Mouse (Mus musculus) brain, adult 2 months (tissue): ENCODE results near the gene Col2a1.
A peak's percentile ranks its signal among the peaks of the same experiment; 100 is the strongest.

Experiments used
- DNase-seq: peaks from one replicate; pipeline ENCODE4 v3.0.0; 2011; ENCODE audit warnings: low read depth, low spot score

The Col2a1 gene

GRCm38 (mm10) chr15:98002991-98003821, 1.3 kb downstream of the Col2a1 start:
- no peak for DNase-seq

GRCm38 (mm10) chr15:98002113-98002990, 2.1 kb downstream of the Col2a1 start:
- peak; percentile 92 for DNase-seq

GRCm38 (mm10) chr15:98001321-98002112, 3.0 kb downstream of the Col2a1 start:
- DNase-seq = peak; percentile 7

DNA sequence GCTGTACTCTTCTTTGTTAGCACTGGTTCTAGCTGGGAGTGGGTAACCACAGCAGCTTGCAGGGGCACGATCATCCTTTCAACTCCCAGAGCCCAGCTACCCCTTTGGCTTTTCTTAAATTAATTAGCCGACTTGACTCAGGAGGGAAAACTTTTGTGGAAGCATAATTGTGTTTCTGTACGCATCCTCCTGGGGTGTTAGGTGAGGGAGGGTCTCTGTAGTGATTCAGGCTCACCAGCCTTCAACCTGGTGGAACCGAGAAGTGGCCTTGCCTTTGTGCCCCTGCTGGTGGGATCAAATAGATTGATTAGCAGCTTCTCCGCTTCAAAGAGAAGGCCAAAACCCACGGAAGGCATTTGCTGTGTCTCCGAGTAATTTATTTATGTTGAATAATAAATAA, 4.5 kb downstream of the Col2a1 start:
- no peak for DNase-seq

- DNase-seq = no peak
Measured at GRCm38 (mm10) chr15:97999546-97999945, 4.9 kb downstream of the Col2a1 start.

DNA sequence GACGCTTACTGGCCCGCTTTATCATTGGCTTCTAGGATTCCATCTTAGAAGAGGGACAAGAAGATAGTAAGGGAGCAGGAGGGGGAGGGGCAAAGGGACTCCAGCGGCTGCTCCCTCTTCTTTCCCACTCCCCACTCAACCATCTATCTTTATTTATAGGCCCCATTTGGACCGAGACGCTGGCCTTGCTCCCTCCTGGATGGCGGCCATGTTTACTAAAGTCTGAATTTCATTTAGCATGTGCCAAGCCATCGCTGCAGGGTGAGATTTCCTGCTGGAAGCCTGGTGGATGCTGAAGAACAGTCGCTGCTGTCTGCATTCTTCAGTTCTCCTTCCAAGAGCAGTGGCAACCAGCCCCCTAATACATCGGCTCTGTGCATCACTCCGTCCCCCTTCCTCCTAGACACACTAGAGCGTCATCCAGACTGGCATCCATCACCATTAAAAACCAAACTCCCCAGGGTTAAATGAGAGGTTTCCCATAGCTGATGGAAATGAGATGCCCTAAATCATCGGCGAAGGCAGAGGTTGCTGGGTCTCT, 7.7 kb downstream of the Col2a1 start:
- DNase-seq = peak; percentile 56

- peak; percentile 95 for DNase-seq
Measured at GRCm38 (mm10) chr15:97992712-97993286, 11.7 kb downstream of the Col2a1 start.

DNA sequence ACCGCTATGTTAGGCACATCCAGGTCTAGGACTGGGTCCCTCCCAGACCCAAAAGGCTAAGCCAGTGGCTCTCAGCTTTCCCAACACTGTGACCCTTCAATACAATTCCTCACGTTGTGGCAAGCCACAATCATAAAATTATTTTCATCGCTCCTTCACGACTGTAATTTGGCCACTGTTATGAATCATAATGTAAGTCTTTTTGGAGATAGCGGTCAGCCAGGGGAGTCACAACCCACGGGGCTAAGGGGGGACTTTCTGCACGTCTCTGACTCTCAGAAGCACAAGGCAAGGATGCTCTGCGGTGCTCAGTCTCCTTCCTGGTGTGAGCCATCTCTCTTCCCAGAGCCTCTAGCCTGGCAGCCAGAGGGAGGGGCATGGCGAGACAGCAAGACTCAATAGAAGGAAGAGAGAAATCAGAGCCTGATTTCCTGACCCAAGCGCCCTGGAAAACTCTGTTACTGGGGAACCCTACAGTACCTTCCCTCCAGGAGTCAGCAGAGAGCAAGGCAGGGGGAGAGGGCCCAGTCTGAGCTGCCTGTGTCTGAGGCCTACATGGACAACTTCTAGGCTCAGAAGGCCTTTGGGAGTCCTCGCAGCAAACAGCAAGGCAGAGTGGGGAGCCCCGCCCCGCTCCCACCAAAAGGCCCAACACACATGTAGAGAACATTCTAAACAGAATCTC, 12.3 kb downstream of the Col2a1 start:
- DNase-seq = peak; percentile 10

GRCm38 (mm10) chr15:97991285-97991895, 13.1 kb downstream of the Col2a1 start:
- DNase-seq = no peak

DNA sequence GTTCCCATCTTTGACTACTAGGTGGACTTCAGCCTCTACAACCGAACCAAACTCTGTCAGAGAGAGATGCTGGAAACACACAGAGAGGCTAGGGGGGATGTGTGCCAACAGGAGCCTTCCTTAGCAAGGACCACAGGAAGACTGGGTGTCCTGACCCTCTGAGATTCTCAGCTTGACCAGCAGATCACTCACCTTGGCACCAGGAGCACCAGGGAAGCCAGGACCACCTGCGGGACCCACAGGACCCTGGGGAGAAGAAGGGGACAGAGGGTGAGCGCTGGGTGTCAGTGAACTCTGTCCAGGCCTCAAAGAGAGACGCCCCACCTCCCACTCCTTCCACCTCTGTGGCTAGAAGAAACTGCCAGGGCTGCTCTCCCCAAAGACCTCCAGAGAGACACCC, 13.8 kb downstream of the Col2a1 start:
- no peak for DNase-seq

DNA sequence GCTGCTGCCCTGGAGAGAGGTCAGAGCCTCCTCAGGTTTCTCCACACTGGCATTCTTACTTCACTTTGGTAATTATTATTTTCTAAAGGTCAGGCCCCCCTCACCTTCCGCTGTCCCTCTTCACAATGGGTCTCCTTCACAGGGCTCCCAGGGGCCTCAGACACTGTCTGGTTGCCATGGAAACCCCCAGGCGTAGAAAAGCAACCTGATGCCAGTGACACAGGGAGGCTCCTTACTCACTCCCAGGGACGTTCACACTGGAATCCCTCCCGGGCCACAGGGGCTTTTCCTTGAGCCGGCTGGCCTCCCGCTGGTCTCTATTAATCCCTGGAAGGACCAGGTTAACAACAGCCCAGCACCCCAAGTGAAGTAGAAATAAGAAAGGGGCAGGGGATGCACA, 14.4 kb downstream of the Col2a1 start:
- peak; percentile 31 for DNase-seq

DNA sequence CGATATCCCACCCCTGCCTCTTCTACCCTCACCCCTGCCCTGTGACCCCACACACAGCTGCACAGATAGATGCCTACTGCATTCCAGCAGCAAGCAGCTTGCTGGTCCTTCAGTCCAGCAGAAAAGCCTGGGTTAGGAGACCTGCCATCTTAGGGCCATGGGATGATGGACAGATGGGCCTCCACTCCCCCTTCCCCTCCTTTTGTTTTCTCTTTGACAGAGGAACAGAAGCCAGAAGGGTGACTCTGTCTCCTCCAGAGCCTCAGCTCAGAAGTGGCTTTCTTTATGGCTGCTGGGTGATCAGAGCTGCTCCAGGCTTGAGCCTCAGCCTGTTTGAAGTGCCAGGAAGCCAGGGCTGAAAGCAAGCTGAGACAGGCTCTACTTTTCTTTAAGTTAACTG, 15.0 kb downstream of the Col2a1 start:
- DNase-seq = no peak

- DNase-seq = no peak
Measured at GRCm38 (mm10) chr15:97981560-97981959, 22.9 kb downstream of the Col2a1 start.

- DNase-seq = no peak
Measured at GRCm38 (mm10) chr15:97973248-97974005, 31.1 kb downstream of the Col2a1 start.

GRCm38 (mm10) chr15:97972580-97972979, 31.9 kb downstream of the Col2a1 start:
- no peak for DNase-seq

DNA sequence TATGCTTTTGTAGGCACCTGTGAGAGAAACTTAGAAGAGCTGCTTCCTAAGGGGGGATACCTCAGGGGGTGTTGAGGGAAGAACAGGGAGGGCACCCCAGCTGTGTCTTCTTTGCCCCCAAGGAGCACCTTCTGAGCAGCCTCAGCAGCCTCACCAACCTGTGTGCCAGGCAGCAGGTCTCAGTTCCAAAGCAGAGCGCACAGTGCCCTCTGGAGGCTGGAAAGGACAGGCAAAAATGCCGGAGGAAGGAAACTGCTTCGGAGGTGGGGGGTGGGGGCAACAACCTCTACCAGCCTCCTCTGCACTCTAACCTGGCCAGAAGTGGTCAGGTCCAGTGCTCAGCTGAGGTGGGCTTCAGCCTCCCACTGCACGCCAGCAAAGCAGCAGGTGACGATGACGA, 34.2 kb downstream of the Col2a1 start:
- peak; percentile 78 for DNase-seq

- peak; percentile 72 for DNase-seq
Measured at GRCm38 (mm10) chr15:97965311-97966045, 39.0 kb downstream of the Col2a1 start.

DNA sequence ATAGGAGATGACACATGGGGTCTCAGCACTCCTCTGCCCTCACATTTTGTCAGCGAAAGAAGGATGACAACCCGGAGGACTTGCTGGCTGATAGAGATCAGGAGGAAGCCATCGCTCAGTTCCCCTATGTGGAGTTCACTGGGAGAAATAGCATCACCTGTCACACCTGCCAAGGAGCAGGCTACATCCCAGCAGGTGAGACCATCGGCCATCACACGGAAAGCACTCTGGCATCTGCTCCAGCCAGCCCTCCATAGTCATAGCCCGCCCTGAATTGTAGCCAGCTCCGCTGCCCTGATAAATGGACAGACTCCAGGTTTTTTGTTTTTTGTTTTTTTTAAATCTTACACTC, 39.7 kb downstream of the Col2a1 start:
- DNase-seq = peak; percentile 49
